Mouse (Mus musculus) embryo, embryonic 10.5 days (tissue): ENCODE data around the gene Gpr83.

Source experiments
- DNase-seq: peaks from one replicate; pipeline ENCODE4 v3.0.0-alpha.2; 2015; ENCODE audit warnings: low spot score

The Gpr83 gene

GRCm38 (mm10) chr9:14859868-14860639 is at the start of gene Gpr83:
Gene Gpr83, plus strand, starts transcription at chr9:14860210.
- peak; percentile 67 for DNase-seq

- no peak for DNase-seq
Measured at GRCm38 (mm10) chr9:14821396-14821795, 38.6 kb upstream of the Gpr83 start.

- no peak for DNase-seq
Measured at GRCm38 (mm10) chr9:14824840-14825239, 35.2 kb upstream of the Gpr83 start.

- DNase-seq, result no peak
Measured at GRCm38 (mm10) chr9:14827875-14828274, 32.1 kb upstream of the Gpr83 start.

GRCm38 (mm10) chr9:14832046-14832445 is 28.0 kb upstream of the Gpr83 start:
- no peak for DNase-seq

- DNase-seq, result no peak
Measured at GRCm38 (mm10) chr9:14835335-14836075, 24.5 kb upstream of the Gpr83 start.

- no peak for DNase-seq
Measured at GRCm38 (mm10) chr9:14839527-14839926, 20.5 kb upstream of the Gpr83 start.

- no peak for DNase-seq
Measured at GRCm38 (mm10) chr9:14839970-14840369, 20.0 kb upstream of the Gpr83 start.

GRCm38 (mm10) chr9:14841878-14842761 is 17.9 kb upstream of the Gpr83 start:
- no peak for DNase-seq

- no peak for DNase-seq
Measured at GRCm38 (mm10) chr9:14843311-14843857, 16.6 kb upstream of the Gpr83 start.

GRCm38 (mm10) chr9:14843901-14844300 is 16.1 kb upstream of the Gpr83 start:
- no peak for DNase-seq

- peak; percentile 61 for DNase-seq
Measured at GRCm38 (mm10) chr9:14846428-14846827, 13.6 kb upstream of the Gpr83 start.

GRCm38 (mm10) chr9:14848267-14848935 is 11.6 kb upstream of the Gpr83 start:
- no peak for DNase-seq

- DNase-seq, result no peak
Measured at GRCm38 (mm10) chr9:14854585-14854984, 5.4 kb upstream of the Gpr83 start.

GRCm38 (mm10) chr9:14856922-14857654 is 2.9 kb upstream of the Gpr83 start:
- no peak for DNase-seq

- no peak for DNase-seq
Measured at GRCm38 (mm10) chr9:14858170-14858706, 1.8 kb upstream of the Gpr83 start.

GRCm38 (mm10) chr9:14858782-14859181 is 1.2 kb upstream of the Gpr83 start:
- no peak for DNase-seq

GRCm38 (mm10) chr9:14863126-14863525 is 3.1 kb downstream of the Gpr83 start:
- no peak for DNase-seq

- DNase-seq, result no peak
Measured at GRCm38 (mm10) chr9:14864726-14865125, 4.7 kb downstream of the Gpr83 start.

GRCm38 (mm10) chr9:14866957-14867356 is 6.9 kb downstream of the Gpr83 start:
- DNase-seq, result peak; percentile 70
